Mouse (Mus musculus) C2C12 (cell line): ENCODE measurements around the gene Tnfsf14.

Experiments used
- CTCF ChIP-seq: IDR thresholded peaks from one replicate; pipeline ENCODE4 v1.5.1; 2011; ENCODE audit not compliant: control insufficient read depth, insufficient read depth, insufficient read length
- MAX ChIP-seq: IDR thresholded peaks from one replicate; pipeline ENCODE4 v1.6.1; 2011; ENCODE audit warnings: mild to moderate bottlenecking, control low read depth
- MYOD1 ChIP-seq: IDR thresholded peaks from one replicate; pipeline ENCODE4 v1.6.1; 2011; ENCODE audit warnings: low read depth; ENCODE audit not compliant: control insufficient read depth, insufficient read length
- MYOG ChIP-seq: IDR thresholded peaks from one replicate; pipeline ENCODE4 v1.6.1; 2011; ENCODE audit not compliant: control insufficient read depth, insufficient read length; ENCODE audit errors: extremely low read depth
- USF1 ChIP-seq: IDR thresholded peaks from one replicate; pipeline ENCODE4 v1.6.1; 2011; ENCODE audit warnings: low read depth, mild to moderate bottlenecking, control low read depth, moderate library complexity

DNA sequence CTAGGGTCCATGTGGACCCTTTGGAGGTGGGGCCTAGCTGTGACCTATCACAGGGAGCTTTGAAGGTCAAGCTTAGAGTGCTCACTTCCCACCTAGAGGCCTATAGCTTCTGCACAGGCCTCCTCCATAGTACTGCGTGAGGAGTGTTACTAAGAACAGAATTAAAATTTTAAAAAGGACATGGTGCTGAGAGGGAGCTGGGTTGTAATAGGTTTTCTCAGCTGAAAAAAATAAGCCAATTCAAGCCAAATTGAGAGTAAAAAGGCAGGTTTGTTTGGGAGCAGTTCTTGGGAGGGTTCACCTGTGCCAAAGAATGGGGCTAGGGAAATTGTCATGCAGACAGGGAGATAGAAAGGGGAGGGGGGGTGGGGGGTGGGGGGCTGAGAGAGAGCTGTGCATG is 48.9 kb downstream of the Tnfsf14 start:
- no peak for TF ChIP-seq CTCF
- TF ChIP-seq MAX = no peak
- TF ChIP-seq MYOG = no peak
- no peak for TF ChIP-seq USF1
- TF ChIP-seq MYOD1 = no peak
